Mouse (Mus musculus) ES-E14 (cell line): ENCODE results near the gene Vps45.

Experiments
- CHD2 ChIP-seq: IDR thresholded peaks from 2 replicates; pipeline ENCODE4 v1.6.1; 2014; ENCODE audit warnings: mild to moderate bottlenecking, low read depth, low read length, inconsistent platforms
- HCFC1 ChIP-seq: IDR thresholded peaks from 2 replicates; pipeline ENCODE4 v1.6.1; 2012; ENCODE audit warnings: low read length, inconsistent platforms, borderline replicate concordance; ENCODE audit not compliant: insufficient read depth
- MAFK ChIP-seq: IDR thresholded peaks from 2 replicates; pipeline ENCODE4 v1.6.1; 2014; ENCODE audit warnings: mild to moderate bottlenecking, low read depth, low read length, inconsistent platforms; ENCODE audit not compliant: insufficient read depth
- ZC3H11A ChIP-seq: IDR thresholded peaks from 2 replicates; pipeline ENCODE4 v1.6.1; 2012; ENCODE audit warnings: low read depth, mild to moderate bottlenecking, inconsistent platforms, low read length, borderline replicate concordance

DNA sequence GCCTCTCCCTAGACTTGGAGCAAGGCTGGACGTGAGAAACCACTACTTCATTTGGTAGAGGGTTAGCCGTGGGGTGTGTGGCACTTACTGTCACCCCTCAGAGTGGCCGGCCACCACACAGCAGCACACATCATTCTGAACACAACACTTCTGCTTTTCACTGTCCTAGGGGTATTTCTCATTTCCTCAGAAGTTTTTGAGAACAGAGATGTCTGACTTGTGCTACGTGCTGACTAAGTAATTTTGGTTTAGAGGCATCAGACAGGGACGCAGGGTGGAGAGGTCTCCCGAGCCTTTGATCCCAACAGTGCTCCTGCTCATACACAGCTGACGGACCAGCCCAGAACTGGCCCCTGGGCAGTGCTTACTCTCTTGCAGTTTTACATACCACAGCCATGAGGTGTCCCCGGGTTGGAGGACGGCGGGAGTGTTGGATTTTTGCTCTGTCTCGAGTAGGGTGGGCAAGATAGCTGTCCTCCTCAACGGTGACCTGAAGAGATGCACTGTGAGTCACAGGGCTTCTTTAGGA lies 67.8 kb downstream of the Vps45 start:
- TF ChIP-seq CHD2 (no peak), ZC3H11A (no peak), HCFC1 (no peak), MAFK (no peak)
